Mouse (Mus musculus) embryonic facial prominence, embryonic 11.5 days (tissue): Measurements from ENCODE around the gene Tmcc3. TPM values are rescaled to one million over a fixed set of nuclear protein-coding genes. Genes with fewer than 3 reads are reported as not detected.

ENCODE experiments used
- ATAC-seq: fragments of 200-750 bp; cut with Nextera tagmentation; replicated peaks from 2 replicates; pipeline ENCODE4 v1.8.0; 2017; ENCODE audit warnings: low read depth; ENCODE audit not compliant: insufficient number of reproducible peaks, low FRiP score, low TSS enrichment
- DNase-seq: peaks from one replicate; pipeline ENCODE4 v3.0.0-alpha.2; 2015; ENCODE audit warnings: low spot score
- H3K27ac ChIP-seq: fragments of 300-500 bp; sonication (generic); replicated peaks from 2 replicates; pipeline ENCODE4 v1.5.1; 2014; ENCODE audit warnings: mild to moderate bottlenecking, low read depth, low read length, control low read depth
- H3K27me3 ChIP-seq: fragments of 300-500 bp; sonication (generic); 2 replicates; pipeline ENCODE4 v1.6.1; 2014; ENCODE audit warnings: mild to moderate bottlenecking, low read length, moderate library complexity, mixed read lengths; ENCODE audit not compliant: control insufficient read depth, insufficient read depth
- H3K36me3 ChIP-seq: fragments of 300-500 bp; sonication (generic); replicated peaks from 2 replicates; pipeline ENCODE4 v1.6.1; 2014; ENCODE audit warnings: low read depth, mild to moderate bottlenecking, low read length, moderate library complexity, mixed read lengths; ENCODE audit not compliant: control insufficient read depth, insufficient read depth
- H3K4me1 ChIP-seq: fragments of 300-500 bp; sonication (generic); 2 replicates; pipeline ENCODE4 v1.6.1; 2014; ENCODE audit warnings: low read length, mixed read lengths; ENCODE audit not compliant: control insufficient read depth, insufficient read depth
- H3K4me2 ChIP-seq: fragments of 300-500 bp; sonication (generic); 2 replicates; pipeline ENCODE4 v1.6.1; 2014; ENCODE audit warnings: low read depth, mild to moderate bottlenecking, control low read depth, low read length, moderate library complexity
- H3K4me3 ChIP-seq: fragments of 300-500 bp; sonication (generic); 2 replicates; pipeline ENCODE4 v1.5.1; 2014; ENCODE audit warnings: low read depth, low read length, control low read depth
- H3K9ac ChIP-seq: fragments of 300-500 bp; sonication (generic); replicated peaks from 2 replicates; pipeline ENCODE4 v1.6.1; 2014; ENCODE audit warnings: mild to moderate bottlenecking, control low read depth, low read length
- H3K9me3 ChIP-seq: fragments of 300-500 bp; sonication (generic); replicated peaks from 2 replicates; pipeline ENCODE4 v1.6.1; 2016; ENCODE audit warnings: mild to moderate bottlenecking, low read length, inconsistent platforms, mixed read lengths; ENCODE audit not compliant: control insufficient read depth
- WGBS: fragments of 180-500 bp; shearing (Covaris S2); extraction: QIAGEN DNeasy Blood & Tissue Kit; methylation state at CpG from one replicate; pipeline ENCODE4 v1.1.7; 2014; 5-methylcytosine and 5-hydroxymethylcytosine counted together
- polyA plus RNA-seq: library from polyadenylated mRNA; unstranded; fragments of >200 nt; fragmentation: Nextera tagmentation; extraction: Ambion mirVana; gene quantifications from 2 replicates; pipeline ENCODE4 v1.2.1, GENCODE M21; 2014

The Tmcc3 gene
- polyA plus RNA-seq, 1 experiment from 2014 or later: 3.0 TPM

GRCm38 (mm10) chr10:94443453-94443852 is 131.7 kb downstream of the Tmcc3 start:
- Histone ChIP-seq H3K4me2 (no peak overlapping the region), H3K27ac (no peak overlapping the region), H3K4me1 (no peaks in the 10 kb centered on the region), H3K4me3 (no peak overlapping the region), H3K9ac (no peak overlapping the region), H3K36me3 (no peaks in the 10 kb centered on the region), H3K27me3 (no peaks in the 10 kb centered on the region), H3K9me3 (no peaks in the 10 kb centered on the region)
- ATAC-seq (no peak), DNase-seq (no peak)
- WGBS: 85% methylated on average over 4 of the region's 4 CpGs

- H3K4me1 ChIP-seq: no peaks in the 10 kb centered on the region
- no peak overlapping the region for H3K4me3 ChIP-seq
- H3K9me3 ChIP-seq: no peaks in the 10 kb centered on the region
- DNase-seq (no peak), ATAC-seq (no peak)
- 96% methylated on average over 7 of the region's 7 CpGs for WGBS
- H3K27me3 ChIP-seq: no peaks in the 10 kb centered on the region
- H3K27ac ChIP-seq: no peak overlapping the region
- no peak overlapping the region for H3K9ac ChIP-seq
- H3K36me3 ChIP-seq: no peaks in the 10 kb centered on the region
- H3K4me2 ChIP-seq: no peak overlapping the region
Observed at GRCm38 (mm10) chr10:94445192-94445591, 133.4 kb downstream of the Tmcc3 start.

- Histone ChIP-seq H3K27me3 (no peaks in the 10 kb centered on the region), H3K36me3 (no peaks in the 10 kb centered on the region), H3K4me2 (no peak overlapping the region), H3K9me3 (no peaks in the 10 kb centered on the region), H3K9ac (no peak overlapping the region), H3K27ac (no peak overlapping the region), H3K4me3 (no peak overlapping the region), H3K4me1 (no peaks in the 10 kb centered on the region)
- ATAC-seq: no peak
- DNase-seq: no peak
- WGBS: 74% methylated on average over 7 of the region's 7 CpGs
Observed at GRCm38 (mm10) chr10:94446379-94447008, 134.7 kb downstream of the Tmcc3 start.

- ATAC-seq (no peak), DNase-seq (no peak)
- WGBS: 79% methylated on average over 3 of the region's 3 CpGs
- H3K4me2 ChIP-seq: no peak overlapping the region
- no peak overlapping the region for H3K9ac ChIP-seq
- H3K27ac ChIP-seq: no peak overlapping the region
- H3K4me1 ChIP-seq: no peaks in the 10 kb centered on the region
- H3K4me3 ChIP-seq: no peak overlapping the region
- H3K9me3 ChIP-seq: no peaks in the 10 kb centered on the region
- no peaks in the 10 kb centered on the region for H3K27me3 ChIP-seq
- no peaks in the 10 kb centered on the region for H3K36me3 ChIP-seq
Observed at GRCm38 (mm10) chr10:94449676-94450075, 137.9 kb downstream of the Tmcc3 start.

GRCm38 (mm10) chr10:94450781-94451180 is 139.0 kb downstream of the Tmcc3 start:
- Histone ChIP-seq H3K9me3 (no peaks in the 10 kb centered on the region), H3K27me3 (no peaks in the 10 kb centered on the region), H3K4me2 (no peak overlapping the region), H3K4me1 (no peaks in the 10 kb centered on the region), H3K36me3 (no peaks in the 10 kb centered on the region), H3K9ac (no peak overlapping the region), H3K4me3 (no peak overlapping the region), H3K27ac (no peak overlapping the region)
- WGBS: 48% methylated on average over 8 of the region's 8 CpGs
- ATAC-seq (no peak), DNase-seq (no peak)

- no peaks in the 10 kb centered on the region for H3K36me3 ChIP-seq
- no peaks in the 10 kb centered on the region for H3K4me1 ChIP-seq
- ATAC-seq (no peak), DNase-seq (peak; percentile 51)
- no peak overlapping the region for H3K27ac ChIP-seq
- no peak overlapping the region for H3K4me3 ChIP-seq
- no peak overlapping the region for H3K9ac ChIP-seq
- no peaks in the 10 kb centered on the region for H3K27me3 ChIP-seq
- H3K4me2 ChIP-seq: no peak overlapping the region
- 38% methylated on average over 1 of the region's 1 CpGs for WGBS
- no peaks in the 10 kb centered on the region for H3K9me3 ChIP-seq
Observed at GRCm38 (mm10) chr10:94457454-94457853, 145.7 kb downstream of the Tmcc3 start.

- no peak overlapping the region for H3K4me3 ChIP-seq
Observed at GRCm38 (mm10) chr10:94458690-94459089, 146.9 kb downstream of the Tmcc3 start.

GRCm38 (mm10) chr10:94461378-94461777 is 149.6 kb downstream of the Tmcc3 start:
- no peak for ATAC-seq

More at GRCm38 (mm10) chr10:94458690-94459089, 146.9 kb downstream of the Tmcc3 start:
- Histone ChIP-seq H3K36me3 (no peaks in the 10 kb centered on the region), H3K27ac (no peak overlapping the region), H3K27me3 (no peaks in the 10 kb centered on the region), H3K4me2 (no peak overlapping the region), H3K9ac (no peak overlapping the region), H3K4me1 (no peaks in the 10 kb centered on the region), H3K9me3 (no peaks in the 10 kb centered on the region)
- DNase-seq (peak; percentile 45), ATAC-seq (no peak)
- WGBS: 50% methylated on average over 6 of the region's 6 CpGs

More at GRCm38 (mm10) chr10:94461378-94461777, 149.6 kb downstream of the Tmcc3 start:
- H3K36me3 ChIP-seq: no peaks in the 10 kb centered on the region
- no peaks in the 10 kb centered on the region for H3K9me3 ChIP-seq
- H3K4me2 ChIP-seq: no peak overlapping the region
- H3K27ac ChIP-seq: no peak overlapping the region
- no peaks in the 10 kb centered on the region for H3K4me1 ChIP-seq
- no peak overlapping the region for H3K9ac ChIP-seq
- no peaks in the 10 kb centered on the region for H3K27me3 ChIP-seq
- WGBS: 78% methylated on average over 3 of the region's 3 CpGs
- DNase-seq: no peak
- no peak overlapping the region for H3K4me3 ChIP-seq
